Mouse (Mus musculus) heart, embryonic 14.5 days (tissue): ENCODE data around the gene Cacna2d1. TPM values are rescaled to one million over a fixed set of nuclear protein-coding genes. Genes with fewer than 3 reads are reported as not detected.

Source experiments
- ATAC-seq: fragments of 200-750 bp; cut with Nextera tagmentation; 2 replicates; pipeline ENCODE4 v1.8.0; 2017; ENCODE audit warnings: low read depth, moderate TSS enrichment; ENCODE audit not compliant: insufficient number of reproducible peaks, insufficient read depth, low FRiP score
- H3K27ac ChIP-seq, 2 experiments: fragments of 200-500 bp in 1 of 2; fragments of 300-500 bp in 1 of 2; sonication (generic) in 1 of 2; replicated peaks in 1 of 2; 2 replicates each; pipeline ENCODE4 v1.5.1; 2012 to 2014; ENCODE audit warnings: low read depth in 2 of 2, low read length in 2 of 2, control low read depth in 1 of 2, mild to moderate bottlenecking in 1 of 2, mixed read lengths in 1 of 2; ENCODE audit not compliant: control insufficient read depth in 1 of 2, insufficient read depth in 1 of 2
- H3K27me3 ChIP-seq: fragments of 300-500 bp; sonication (generic); 2 replicates; pipeline ENCODE4 v1.6.1; 2014; ENCODE audit warnings: mild to moderate bottlenecking, low read length, control low read depth; ENCODE audit not compliant: control insufficient read depth, insufficient read depth
- H3K36me3 ChIP-seq: fragments of 300-500 bp; sonication (generic); 2 replicates; pipeline ENCODE4 v1.6.1; 2014; ENCODE audit warnings: mild to moderate bottlenecking, control low read depth, low read length, mixed read lengths; ENCODE audit not compliant: control insufficient read depth, insufficient read depth
- H3K4me1 ChIP-seq, 2 experiments: fragments of 200-500 bp in 1 of 2; fragments of 300-500 bp in 1 of 2; sonication (generic) in 1 of 2; 2 replicates each; pipeline ENCODE4 v1.6.1; 2012 to 2014; ENCODE audit warnings: low read length in 2 of 2, control low read depth in 1 of 2, mixed read lengths in 1 of 2; ENCODE audit not compliant: control insufficient read depth in 2 of 2, insufficient read depth in 2 of 2
- H3K4me2 ChIP-seq: fragments of 300-500 bp; sonication (generic); 2 replicates; pipeline ENCODE4 v1.6.1; 2014; ENCODE audit warnings: mild to moderate bottlenecking, low read length
- H3K4me3 ChIP-seq, 2 experiments: fragments of 200-500 bp in 1 of 2; fragments of 300-500 bp in 1 of 2; sonication (generic) in 1 of 2; 2 replicates each; pipeline ENCODE4 v1.5.1; 2012 to 2014; ENCODE audit warnings: low read length in 2 of 2, mild to moderate bottlenecking in 2 of 2, control low read depth in 1 of 2, low read depth in 1 of 2, moderate library complexity in 1 of 2; ENCODE audit not compliant: control insufficient read depth in 1 of 2, insufficient read depth in 1 of 2
- H3K9ac ChIP-seq: fragments of 300-500 bp; sonication (generic); 2 replicates; pipeline ENCODE4 v1.6.1; 2014; ENCODE audit warnings: mild to moderate bottlenecking, low read length
- H3K9me3 ChIP-seq: fragments of 300-500 bp; sonication (generic); 2 replicates; pipeline ENCODE4 v1.6.1; 2016; ENCODE audit warnings: low read length, control low read depth; ENCODE audit not compliant: control insufficient read depth
- whole genome bisulfite sequencing: fragments of 180-500 bp; shearing (Covaris S2); extraction: QIAGEN DNeasy Blood & Tissue Kit; methylation state at CpG from one replicate; pipeline ENCODE4 v1.1.7; 2014; 5-methylcytosine and 5-hydroxymethylcytosine counted together
- polyA plus RNA-seq: library from polyadenylated mRNA; unstranded; fragments of >200 nt; fragmentation: Nextera tagmentation; extraction: Ambion mirVana; gene quantifications from 2 replicates; pipeline ENCODE4 v1.2.1, GENCODE M21; 2014

Gene Cacna2d1
- polyA plus RNA-seq, 1 experiment from 2014 or later = 27.0 TPM

- no peak overlapping the region for H3K4me2 ChIP-seq
- H3K27ac ChIP-seq = no peak overlapping the region
- H3K36me3 ChIP-seq = no peaks in the 10 kb centered on the region
- no peak for ATAC-seq
- WGBS = 55% methylated on average over 7 of the region's 7 CpGs
- H3K4me1 ChIP-seq = 0 out of 4 replicates have a peak, but pooled peaks cover 0 to 6% of the 10 kb centered on the region in 2 experiments
- no peak overlapping the region for H3K9ac ChIP-seq
- H3K27me3 ChIP-seq = no peaks in the 10 kb centered on the region
- H3K4me3 ChIP-seq = no peak overlapping the region
- H3K9me3 ChIP-seq = no peaks in the 10 kb centered on the region
These were observed 158.0 kb downstream of the Cacna2d1 start for GRCm38 (mm10) chr5:16092540-16092939.

- H3K9ac ChIP-seq = no peak overlapping the region
- no peak overlapping the region for H3K27ac ChIP-seq
- no peak overlapping the region for H3K4me3 ChIP-seq
- 0 out of 4 replicates have a peak, but pooled peaks cover 0 to 6% of the 10 kb centered on the region in 2 experiments for H3K4me1 ChIP-seq
- WGBS = 85% methylated on average over 11 of the region's 11 CpGs
- H3K27me3 ChIP-seq = no peaks in the 10 kb centered on the region
- H3K4me2 ChIP-seq = no peak overlapping the region
- H3K36me3 ChIP-seq = no peaks in the 10 kb centered on the region
- H3K9me3 ChIP-seq = no peaks in the 10 kb centered on the region
- no peak for ATAC-seq
These were observed 158.7 kb downstream of the Cacna2d1 start for GRCm38 (mm10) chr5:16093071-16093693.

- Histone ChIP-seq H3K4me2 (no peak overlapping the region), H3K4me1 (0 out of 4 replicates have a peak, but pooled peaks cover 0 to 6% of the 10 kb centered on the region in 2 experiments), H3K9me3 (no peaks in the 10 kb centered on the region), H3K9ac (no peak overlapping the region), H3K27me3 (no peaks in the 10 kb centered on the region), H3K27ac (no peak overlapping the region), H3K36me3 (no peaks in the 10 kb centered on the region), H3K4me3 (no peak overlapping the region)
- WGBS = 68% methylated on average over 4 of the region's 4 CpGs
- ATAC-seq = no peak
These were observed 160.9 kb downstream of the Cacna2d1 start for GRCm38 (mm10) chr5:16095345-16095744.

GRCm38 (mm10) chr5:16098766-16099165 is 164.3 kb downstream of the Cacna2d1 start:
- H3K27me3 ChIP-seq = no peaks in the 10 kb centered on the region
- 83% methylated on average over 2 of the region's 2 CpGs for WGBS
- ATAC-seq = no peak
- no peaks in the 10 kb centered on the region for H3K36me3 ChIP-seq
- no peak overlapping the region for H3K4me2 ChIP-seq
- no peak overlapping the region for H3K27ac ChIP-seq
- H3K4me1 ChIP-seq = no peaks in the 10 kb centered on the region
- no peaks in the 10 kb centered on the region for H3K9me3 ChIP-seq
- no peak overlapping the region for H3K9ac ChIP-seq
- H3K4me3 ChIP-seq = no peak overlapping the region

- H3K9ac ChIP-seq = no peak overlapping the region
- no peak overlapping the region for H3K4me2 ChIP-seq
- no peaks in the 10 kb centered on the region for H3K9me3 ChIP-seq
- H3K27ac ChIP-seq = no peak overlapping the region
- 100% methylated on average over 1 of the region's 1 CpGs for WGBS
- no peaks in the 10 kb centered on the region for H3K4me1 ChIP-seq
- H3K27me3 ChIP-seq = no peaks in the 10 kb centered on the region
- ATAC-seq = no peak
- no peak overlapping the region for H3K4me3 ChIP-seq
- no peaks in the 10 kb centered on the region for H3K36me3 ChIP-seq
These were observed 167.3 kb downstream of the Cacna2d1 start for GRCm38 (mm10) chr5:16101820-16102219.

GRCm38 (mm10) chr5:16105701-16106100 is 171.2 kb downstream of the Cacna2d1 start:
- 73% methylated on average over 2 of the region's 2 CpGs for WGBS
- ATAC-seq = no peak

GRCm38 (mm10) chr5:16110643-16111042 is 176.2 kb downstream of the Cacna2d1 start:
- Histone ChIP-seq H3K9ac (no peak overlapping the region), H3K9me3 (no peaks in the 10 kb centered on the region), H3K27me3 (no peaks in the 10 kb centered on the region), H3K27ac (no peak overlapping the region), H3K4me3 (no peak overlapping the region), H3K4me1 (no peaks in the 10 kb centered on the region), H3K36me3 (no peaks in the 10 kb centered on the region), H3K4me2 (no peak overlapping the region)
- no peak for ATAC-seq
- 62% methylated on average over 1 of the region's 1 CpGs for WGBS

More at GRCm38 (mm10) chr5:16105701-16106100, 171.2 kb downstream of the Cacna2d1 start:
- H3K9me3 ChIP-seq = no peaks in the 10 kb centered on the region
- no peaks in the 10 kb centered on the region for H3K36me3 ChIP-seq
- H3K4me1 ChIP-seq = no peaks in the 10 kb centered on the region
- no peak overlapping the region for H3K27ac ChIP-seq
- no peak overlapping the region for H3K4me3 ChIP-seq
- no peaks in the 10 kb centered on the region for H3K27me3 ChIP-seq
- no peak overlapping the region for H3K4me2 ChIP-seq
- no peak overlapping the region for H3K9ac ChIP-seq

- Histone ChIP-seq H3K4me3 (no peak overlapping the region), H3K4me2 (no peak overlapping the region), H3K4me1 (no peaks in the 10 kb centered on the region), H3K9me3 (no peaks in the 10 kb centered on the region), H3K9ac (no peak overlapping the region), H3K36me3 (no peaks in the 10 kb centered on the region), H3K27me3 (no peaks in the 10 kb centered on the region), H3K27ac (no peak overlapping the region)
- no peak for ATAC-seq
- WGBS = 86% methylated on average over 1 of the region's 1 CpGs
These were observed 179.4 kb downstream of the Cacna2d1 start for GRCm38 (mm10) chr5:16113879-16114278.
